Mouse (Mus musculus) lung, embryonic 14.5 days (tissue): ENCODE measurements around the gene Tarm1. TPM values are rescaled to one million over a fixed set of nuclear protein-coding genes. Genes with fewer than 3 reads are reported as not detected.

Experiments used
- ATAC-seq: fragments of 200-750 bp; cut with Nextera tagmentation; 2 replicates; pipeline ENCODE4 v1.8.0; 2017; ENCODE audit warnings: mild to moderate bottlenecking, moderate TSS enrichment, moderate library complexity; ENCODE audit not compliant: insufficient read depth
- DNase-seq: peaks from one replicate; pipeline ENCODE4 v3.0.0-alpha.2; 2015
- H3K27ac ChIP-seq: fragments of 300-500 bp; sonication (generic); 2 replicates; pipeline ENCODE4 v1.5.1; 2014; ENCODE audit warnings: low read depth, mild to moderate bottlenecking, moderate library complexity
- H3K27me3 ChIP-seq: fragments of 300-500 bp; sonication (generic); 2 replicates; pipeline ENCODE4 v1.6.1; 2014; ENCODE audit warnings: low read length, control low read depth; ENCODE audit not compliant: insufficient read depth
- H3K36me3 ChIP-seq: fragments of 300-500 bp; sonication (generic); 2 replicates; pipeline ENCODE4 v1.6.1; 2014; ENCODE audit warnings: control low read depth; ENCODE audit not compliant: insufficient read depth
- H3K4me1 ChIP-seq: fragments of 300-500 bp; sonication (generic); 2 replicates; pipeline ENCODE4 v1.6.1; 2014; ENCODE audit warnings: antibody characterized with exemption, control low read depth; ENCODE audit not compliant: insufficient read depth
- H3K4me2 ChIP-seq: fragments of 300-500 bp; sonication (generic); 2 replicates; pipeline ENCODE4 v1.6.1; 2014; ENCODE audit warnings: mild to moderate bottlenecking
- H3K4me3 ChIP-seq: fragments of 300-500 bp; sonication (generic); 2 replicates; pipeline ENCODE4 v1.5.1; 2014; ENCODE audit warnings: low read depth, low read length
- H3K9ac ChIP-seq: fragments of 300-500 bp; sonication (generic); 2 replicates; pipeline ENCODE4 v1.6.1; 2014
- H3K9me3 ChIP-seq: fragments of 300-500 bp; sonication (generic); 2 replicates; pipeline ENCODE4 v1.6.1; 2016; ENCODE audit warnings: low read depth, low read length, control low read depth
- CTCF ChIP-seq: IDR thresholded peaks from 2 replicates; pipeline ENCODE4 v1.5.1; 2016; ENCODE audit warnings: antibody characterized with exemption, low read depth
- WGBS: fragments of 180-500 bp; shearing (Covaris S2); extraction: QIAGEN DNeasy Blood & Tissue Kit; methylation state at CpG from one replicate; pipeline ENCODE4 v1.1.7; 2014; 5-methylcytosine and 5-hydroxymethylcytosine counted together
- polyA plus RNA-seq: library from polyadenylated mRNA; unstranded; fragments of >200 nt; fragmentation: Nextera tagmentation; extraction: Ambion mirVana; gene quantifications from 2 replicates; pipeline ENCODE4 v1.2.1, GENCODE M21; 2014

Tarm1 gene
- polyA plus RNA-seq, 1 experiment from 2014 or later: not detected

DNA sequence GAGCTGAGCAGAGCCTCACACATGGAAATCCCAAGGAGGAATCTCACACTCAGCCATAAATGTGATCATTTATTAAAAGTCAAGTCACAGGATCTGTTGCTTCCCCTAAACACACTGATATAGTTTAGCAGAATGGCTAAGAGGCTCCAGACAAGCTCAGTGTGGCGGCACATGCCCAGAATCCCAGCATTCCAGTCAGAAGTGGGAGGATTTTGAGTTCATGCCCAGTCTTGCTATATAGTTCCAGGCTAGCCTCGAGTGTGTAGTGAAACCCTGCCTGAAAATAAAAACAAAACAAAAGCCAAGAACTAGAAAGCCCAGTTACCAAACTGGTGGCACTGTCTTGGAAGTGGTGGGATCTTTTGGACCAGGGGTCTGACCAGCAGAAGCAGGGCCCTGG lies 33.8 kb downstream of the Tarm1 start:
- H3K4me1 ChIP-seq: no peaks in the 10 kb centered on the region
- no peak overlapping the region for H3K4me3 ChIP-seq
- WGBS: 54% methylated on average over 2 of the region's 2 CpGs
- H3K27ac ChIP-seq: no peak overlapping the region
- H3K4me2 ChIP-seq: no peak overlapping the region
- H3K36me3 ChIP-seq: no peaks in the 10 kb centered on the region
- DNase-seq (no peak), ATAC-seq (no peak)
- no peak overlapping the region for H3K9ac ChIP-seq
- H3K27me3 ChIP-seq: no peaks in the 10 kb centered on the region
- H3K9me3 ChIP-seq: no peaks in the 10 kb centered on the region
- no peak for TF ChIP-seq CTCF

DNA sequence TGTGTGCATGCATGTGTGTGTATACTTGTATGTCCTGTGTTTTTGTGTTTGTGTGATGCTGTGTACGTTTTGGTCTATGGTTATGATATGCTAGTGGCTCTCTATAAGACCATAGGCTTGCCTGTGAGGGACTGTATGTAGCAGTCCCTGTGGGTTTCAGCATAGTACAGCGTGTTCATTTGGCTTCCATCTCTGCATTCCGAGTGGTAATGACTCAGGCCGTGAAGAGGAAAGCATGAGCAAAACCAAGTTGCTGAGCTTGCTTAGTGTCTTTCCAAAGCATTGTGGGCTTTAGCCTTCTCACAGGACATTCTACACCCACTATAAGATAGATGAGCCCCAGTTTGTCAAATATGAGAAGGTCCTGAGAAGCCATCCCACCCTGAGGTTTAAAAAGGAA lies 39.1 kb downstream of the Tarm1 start:
- no peak for DNase-seq
- TF ChIP-seq CTCF: no peak
- Histone ChIP-seq H3K4me2 (no peak overlapping the region), H3K9me3 (no peaks in the 10 kb centered on the region), H3K36me3 (no peaks in the 10 kb centered on the region), H3K4me3 (no peak overlapping the region), H3K9ac (no peak overlapping the region), H3K27ac (no peak overlapping the region), H3K4me1 (no peaks in the 10 kb centered on the region), H3K27me3 (no peaks in the 10 kb centered on the region)
- 80% methylated on average over 4 of the region's 4 CpGs for WGBS
- no peak for ATAC-seq

DNA sequence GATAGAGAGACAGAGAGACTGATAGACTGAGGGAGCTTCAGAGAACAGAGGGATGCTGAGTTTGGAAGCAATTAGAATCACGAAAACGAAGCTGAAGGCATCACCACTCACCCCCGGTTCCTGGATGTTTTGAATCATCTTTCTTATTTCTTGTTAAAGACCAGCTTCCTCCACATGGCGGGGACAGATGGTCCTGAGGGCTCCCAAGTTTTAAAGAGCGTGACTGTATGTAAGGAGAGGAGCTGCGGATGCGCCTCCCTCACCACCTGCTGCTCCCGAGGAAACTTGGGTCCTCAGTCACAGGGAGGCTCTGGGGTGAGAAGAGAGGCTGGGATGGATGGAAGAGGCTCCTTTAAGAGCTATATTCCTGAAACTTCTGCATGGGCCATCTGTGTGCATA lies 42.2 kb downstream of the Tarm1 start:
- no peaks in the 10 kb centered on the region for H3K27me3 ChIP-seq
- H3K27ac ChIP-seq: no peak overlapping the region
- no peak overlapping the region for H3K9ac ChIP-seq
- DNase-seq (no peak), ATAC-seq (no peak)
- no peaks in the 10 kb centered on the region for H3K4me1 ChIP-seq
- WGBS: 74% methylated on average over 8 of the region's 8 CpGs
- no peak overlapping the region for H3K4me3 ChIP-seq
- H3K9me3 ChIP-seq: no peaks in the 10 kb centered on the region
- no peak overlapping the region for H3K4me2 ChIP-seq
- no peak for TF ChIP-seq CTCF
- no peaks in the 10 kb centered on the region for H3K36me3 ChIP-seq

DNA sequence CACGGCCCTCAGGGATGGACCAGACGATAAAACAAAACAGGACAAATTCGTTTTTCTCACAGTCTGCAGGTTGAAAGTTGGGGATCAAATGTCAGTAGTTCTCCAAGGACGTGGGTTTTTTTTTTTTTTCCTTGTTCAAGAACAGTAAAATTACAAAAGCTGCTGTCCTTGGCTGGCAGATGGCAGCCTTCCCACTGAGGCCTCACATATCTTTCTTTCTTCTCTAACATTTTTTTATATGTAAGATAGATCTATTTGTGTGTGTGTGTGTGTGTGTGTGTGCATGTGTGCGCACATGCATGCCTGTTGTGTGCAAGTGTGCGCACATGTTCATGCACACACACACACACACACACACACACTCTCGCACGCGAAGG lies 44.6 kb downstream of the Tarm1 start:
- no peak overlapping the region for H3K4me3 ChIP-seq
- H3K9me3 ChIP-seq: no peaks in the 10 kb centered on the region
- no peak for TF ChIP-seq CTCF
- no peaks in the 10 kb centered on the region for H3K4me1 ChIP-seq
- 69% methylated on average over 9 of the region's 9 CpGs for WGBS
- DNase-seq (no peak), ATAC-seq (no peak)
- no peak overlapping the region for H3K4me2 ChIP-seq
- no peaks in the 10 kb centered on the region for H3K36me3 ChIP-seq
- no peak overlapping the region for H3K9ac ChIP-seq
- H3K27ac ChIP-seq: no peak overlapping the region
- H3K27me3 ChIP-seq: no peaks in the 10 kb centered on the region

DNA sequence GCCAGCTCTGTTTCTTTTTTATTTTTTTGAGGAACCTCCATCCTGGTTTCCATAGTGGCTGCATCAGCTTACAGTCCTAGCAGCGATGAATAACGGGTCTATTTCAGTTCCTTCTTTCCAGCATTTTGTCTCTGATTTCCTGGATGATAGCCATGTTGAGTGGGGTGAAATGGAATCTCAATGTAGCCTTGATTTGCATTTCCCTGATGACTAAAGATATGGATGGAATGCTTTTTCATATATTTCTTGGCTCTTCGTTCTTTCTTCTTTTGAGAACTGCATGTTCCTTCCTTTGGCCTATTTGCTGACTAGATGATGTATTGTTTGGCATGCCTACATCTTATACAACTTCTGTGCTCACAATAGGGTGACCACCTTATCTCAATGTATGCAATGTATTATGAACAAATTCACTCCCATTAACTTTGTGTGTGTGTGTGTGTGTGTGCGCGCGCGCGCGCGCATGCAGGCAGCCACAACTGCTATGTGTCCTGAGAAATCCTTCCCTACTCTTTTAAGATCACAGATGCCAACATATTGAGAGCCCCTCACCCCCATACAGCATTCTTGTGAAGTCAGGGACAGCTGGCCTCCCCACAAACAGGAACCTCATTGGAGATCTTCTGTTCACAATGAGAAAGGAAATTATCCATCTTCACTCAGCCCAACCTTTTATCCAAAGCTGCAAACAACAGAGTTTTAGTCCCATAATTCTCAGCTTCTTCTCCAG lies 45.1 kb downstream of the Tarm1 start:
- Histone ChIP-seq H3K4me1 (no peaks in the 10 kb centered on the region), H3K9me3 (no peaks in the 10 kb centered on the region), H3K4me3 (no peak overlapping the region), H3K27me3 (no peaks in the 10 kb centered on the region), H3K27ac (no peak overlapping the region), H3K9ac (no peak overlapping the region), H3K36me3 (no peaks in the 10 kb centered on the region), H3K4me2 (no peak overlapping the region)
- WGBS: 88% methylated on average over 10 of the region's 10 CpGs
- no peak for TF ChIP-seq CTCF
- ATAC-seq (no peak), DNase-seq (no peak)

DNA sequence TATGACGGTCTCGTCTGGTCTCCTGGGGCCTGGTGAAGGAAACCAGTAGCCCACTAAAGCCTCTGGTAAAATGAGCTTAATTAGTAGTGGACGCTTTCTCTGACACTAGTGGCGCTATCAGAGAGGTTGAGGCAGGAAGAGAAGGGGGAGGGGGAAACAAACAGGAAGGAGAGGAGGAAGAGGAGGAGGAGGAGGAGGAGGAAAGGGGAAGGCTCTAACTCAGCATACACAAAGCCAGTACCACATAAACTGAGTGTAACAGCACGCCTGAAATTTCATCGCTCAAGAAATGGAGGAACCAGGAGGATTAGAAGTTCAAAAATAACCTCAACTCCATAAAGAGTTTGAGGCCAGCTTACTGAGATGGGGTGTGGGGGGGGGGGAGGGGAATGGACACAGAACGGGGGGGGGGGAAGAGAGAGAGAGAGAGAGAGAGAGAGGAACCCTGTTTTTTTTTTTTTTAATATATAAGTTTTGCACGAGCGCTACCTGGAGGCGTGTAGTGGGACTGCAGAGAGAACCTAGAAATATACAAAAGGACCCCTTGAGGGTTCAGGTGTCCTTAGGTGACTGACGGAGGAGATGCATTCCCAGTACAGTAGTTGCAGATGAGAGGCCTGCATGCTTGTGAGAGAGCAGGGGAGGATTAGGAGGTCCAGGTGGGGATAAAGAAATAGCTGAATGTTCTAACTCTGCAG lies 48.8 kb downstream of the Tarm1 start:
- DNase-seq: peak; percentile 26
- no peaks in the 10 kb centered on the region for H3K36me3 ChIP-seq
- H3K9ac ChIP-seq: no peak overlapping the region
- H3K4me3 ChIP-seq: no peak overlapping the region
- TF ChIP-seq CTCF: no peak; the same call in 1 of the 2 replicates
- H3K27me3 ChIP-seq: no peaks in the 10 kb centered on the region
- H3K4me1 ChIP-seq: no peaks in the 10 kb centered on the region
- no peak overlapping the region for H3K27ac ChIP-seq
- no peak overlapping the region for H3K4me2 ChIP-seq
- H3K9me3 ChIP-seq: no peaks in the 10 kb centered on the region
- WGBS: 53% methylated on average over 11 of the region's 11 CpGs
- no peak for ATAC-seq

DNA sequence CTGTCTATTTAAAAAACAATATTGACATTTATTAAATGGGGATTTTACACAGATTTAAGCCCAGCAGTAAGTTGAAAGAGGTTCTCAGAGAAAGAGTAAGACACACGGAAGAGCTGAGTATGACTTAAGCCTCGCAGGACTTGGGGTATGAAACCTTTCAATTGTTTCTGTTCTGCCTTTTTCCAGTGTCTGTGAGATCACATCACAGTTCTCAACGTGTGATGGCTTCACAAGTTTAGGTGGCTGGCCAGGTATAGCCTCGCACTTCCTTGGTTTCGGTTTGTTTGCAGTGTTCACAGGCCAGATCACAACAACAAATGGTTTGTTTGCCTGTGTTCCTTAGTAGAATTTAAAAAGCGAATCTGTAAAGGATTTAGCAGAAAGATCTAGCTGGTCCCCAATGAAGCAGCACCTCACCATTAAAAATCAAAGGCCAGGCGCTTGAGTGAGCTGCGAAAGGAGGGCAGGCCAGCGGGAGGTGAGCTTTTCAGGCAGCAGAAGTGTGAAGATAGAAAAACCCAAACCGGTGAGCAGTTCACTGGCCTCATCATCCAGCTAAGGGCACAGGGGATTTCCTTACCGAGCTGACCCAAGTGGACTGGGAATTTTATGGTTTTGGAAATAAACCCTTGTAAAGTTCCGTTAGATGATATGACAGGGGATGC lies 49.5 kb downstream of the Tarm1 start:
- Histone ChIP-seq H3K27me3 (no peaks in the 10 kb centered on the region), H3K4me2 (no peak overlapping the region), H3K9ac (no peak overlapping the region), H3K4me1 (no peaks in the 10 kb centered on the region), H3K9me3 (no peaks in the 10 kb centered on the region), H3K4me3 (no peak overlapping the region), H3K27ac (no peak overlapping the region), H3K36me3 (no peaks in the 10 kb centered on the region)
- no peak for TF ChIP-seq CTCF
- 33% methylated on average over 12 of the region's 12 CpGs for WGBS
- ATAC-seq (no peak), DNase-seq (no peak)
